Mouse (Mus musculus) forebrain, embryonic 13.5 days (tissue): ENCODE results near the gene Urb1. TPM values are rescaled to one million over a fixed set of nuclear protein-coding genes. Genes with fewer than 3 reads are reported as not detected.
A peak's percentile ranks its signal among the peaks of the same experiment; 100 is the strongest.

Experiments
- ATAC-seq: fragments of 200-750 bp; cut with Nextera tagmentation; 2 replicates; pipeline ENCODE4 v1.8.0; 2017
- H3K27ac ChIP-seq: fragments of 300-500 bp; sonication (generic); 2 replicates; pipeline ENCODE4 v1.5.1; 2015; ENCODE audit warnings: inconsistent platforms, mild to moderate bottlenecking, moderate library complexity
- H3K27me3 ChIP-seq: fragments of 300-500 bp; sonication (generic); 2 replicates; pipeline ENCODE4 v1.6.1; 2015; ENCODE audit warnings: mild to moderate bottlenecking, inconsistent platforms
- H3K36me3 ChIP-seq: fragments of 300-500 bp; sonication (generic); 2 replicates; pipeline ENCODE4 v1.6.1; 2015; ENCODE audit warnings: mild to moderate bottlenecking, inconsistent platforms; ENCODE audit not compliant: poor library complexity, severe bottlenecking
- H3K4me1 ChIP-seq: fragments of 300-500 bp; sonication (generic); 2 replicates; pipeline ENCODE4 v1.6.1; 2015; ENCODE audit warnings: inconsistent platforms
- H3K4me2 ChIP-seq: fragments of 300-500 bp; sonication (generic); 2 replicates; pipeline ENCODE4 v1.6.1; 2015; ENCODE audit warnings: inconsistent platforms, mild to moderate bottlenecking, moderate library complexity
- H3K4me3 ChIP-seq: fragments of 300-500 bp; sonication (generic); 2 replicates; pipeline ENCODE4 v1.5.1; 2015; ENCODE audit warnings: mild to moderate bottlenecking, inconsistent platforms
- H3K9ac ChIP-seq: fragments of 300-500 bp; sonication (generic); 2 replicates; pipeline ENCODE4 v1.6.1; 2015; ENCODE audit warnings: mild to moderate bottlenecking, inconsistent platforms
- H3K9me3 ChIP-seq: fragments of 300-500 bp; sonication (generic); replicated peaks from 2 replicates; pipeline ENCODE4 v1.6.1; 2016; ENCODE audit warnings: inconsistent platforms
- WGBS: fragments of 180-500 bp; shearing (Covaris S2); methylation state at CpG from one replicate; pipeline ENCODE4 v1.1.7; 2015; 5-methylcytosine and 5-hydroxymethylcytosine counted together
- polyA plus RNA-seq: library from polyadenylated mRNA; unstranded; fragments of >200 nt; fragmentation: Nextera tagmentation; extraction: Ambion mirVana; gene quantifications from 2 replicates; pipeline ENCODE4 v1.2.1, GENCODE M21; 2015

Gene Urb1
- polyA plus RNA-seq, 1 experiment from 2014 or later = 8.8 TPM

DNA sequence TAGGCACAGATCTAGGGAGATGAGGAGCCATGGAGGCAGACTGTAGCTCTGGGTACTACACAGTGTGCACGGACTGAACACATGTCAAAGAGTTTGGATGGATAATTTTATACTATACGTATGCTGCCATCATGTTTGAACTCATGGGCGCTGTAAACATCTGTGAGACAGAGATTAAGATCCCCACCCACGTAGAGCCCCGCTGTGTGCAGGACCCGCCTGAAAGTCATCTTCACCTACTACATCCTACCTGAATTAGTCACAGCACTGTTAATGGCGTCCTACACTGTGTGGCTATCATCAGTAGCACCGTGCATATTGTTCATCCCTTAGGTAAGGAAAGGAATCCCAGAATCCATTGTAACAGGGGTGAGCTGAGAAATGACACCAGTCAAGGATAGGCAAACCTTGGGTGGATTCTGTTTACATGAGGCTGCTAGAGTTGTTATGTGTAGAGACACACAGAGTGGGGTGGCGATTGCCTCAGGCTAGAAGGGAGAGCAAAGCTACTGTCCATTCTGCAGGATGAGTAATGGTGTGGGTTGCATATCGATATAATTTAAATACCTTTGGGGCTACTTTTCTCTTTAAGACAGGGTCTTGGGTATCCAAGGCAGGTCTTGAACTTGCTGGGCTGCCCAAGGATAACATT lies 12.2 kb upstream of the Urb1 start:
- Histone ChIP-seq H3K4me2 (no peak overlapping the region), H3K27me3 (no peaks in the 10 kb centered on the region), H3K27ac (no peak overlapping the region), H3K9ac (no peak overlapping the region), H3K36me3 (no peaks in the 10 kb centered on the region), H3K4me3 (no peak overlapping the region), H3K9me3 (no peaks in the 10 kb centered on the region), H3K4me1 (no peaks in the 10 kb centered on the region)
- no peak for ATAC-seq
- WGBS = 96% methylated on average over 10 of the region's 10 CpGs

DNA sequence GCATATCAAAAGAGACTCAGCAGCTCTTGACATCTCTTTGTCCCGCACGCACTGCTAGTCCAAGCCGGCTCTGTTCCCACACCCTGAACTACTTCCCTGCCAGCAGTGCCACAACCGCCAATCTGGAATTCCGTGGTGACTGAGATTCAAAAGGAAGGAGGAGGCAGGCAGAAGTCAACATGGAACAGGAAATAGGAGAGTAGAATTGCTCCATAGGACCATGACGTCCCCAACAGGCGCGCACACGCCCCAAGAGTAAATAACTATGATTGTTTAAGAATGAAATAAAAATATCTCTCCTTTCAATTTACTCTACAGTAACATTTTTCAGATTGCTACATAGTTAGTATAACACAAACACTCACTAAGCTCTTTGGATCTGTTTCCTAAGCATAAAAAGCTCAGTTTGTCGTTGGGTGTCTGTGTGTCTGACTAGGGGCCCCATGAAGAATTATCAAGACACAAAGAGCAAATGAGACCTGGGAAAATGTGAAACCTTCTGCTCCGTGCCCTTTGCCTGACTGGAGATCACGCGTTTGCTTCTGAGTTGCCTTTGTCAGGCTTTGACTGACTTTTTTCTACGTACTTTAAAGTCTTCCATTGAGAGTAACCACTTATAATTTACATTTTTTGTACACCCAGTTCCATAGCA lies 11.0 kb upstream of the Urb1 start:
- no peak overlapping the region for H3K27ac ChIP-seq
- H3K4me3 ChIP-seq = no peak overlapping the region
- no peaks in the 10 kb centered on the region for H3K36me3 ChIP-seq
- WGBS = 89% methylated on average over 14 of the region's 14 CpGs
- no peak overlapping the region for H3K9ac ChIP-seq
- no peaks in the 10 kb centered on the region for H3K9me3 ChIP-seq
- no peaks in the 10 kb centered on the region for H3K4me1 ChIP-seq
- ATAC-seq = no peak
- H3K4me2 ChIP-seq = no peak overlapping the region
- no peaks in the 10 kb centered on the region for H3K27me3 ChIP-seq

DNA sequence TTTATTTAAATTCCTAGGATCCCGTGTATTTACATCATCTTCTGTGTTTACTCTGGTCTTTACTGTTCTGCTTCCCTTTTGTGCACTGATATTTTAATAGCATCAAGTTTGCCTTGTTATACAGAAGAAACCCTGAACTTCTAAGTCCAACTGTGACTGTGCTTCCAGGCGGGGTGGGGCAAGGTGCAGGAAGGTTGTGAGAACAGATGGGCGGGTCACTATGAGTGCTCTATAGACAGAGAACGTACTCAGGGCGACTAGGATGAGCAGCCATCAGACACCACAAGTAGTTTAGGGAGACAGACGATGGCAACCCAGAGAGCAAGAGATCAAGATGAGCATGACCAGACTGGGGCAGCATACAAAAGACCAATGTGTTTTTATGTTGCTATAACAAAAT lies 10.1 kb upstream of the Urb1 start:
- no peak overlapping the region for H3K4me2 ChIP-seq
- H3K27me3 ChIP-seq = no peaks in the 10 kb centered on the region
- no peak overlapping the region for H3K9ac ChIP-seq
- 84% methylated on average over 6 of the region's 6 CpGs for WGBS
- no peaks in the 10 kb centered on the region for H3K4me1 ChIP-seq
- no peak overlapping the region for H3K27ac ChIP-seq
- no peaks in the 10 kb centered on the region for H3K36me3 ChIP-seq
- H3K9me3 ChIP-seq = no peaks in the 10 kb centered on the region
- no peak overlapping the region for H3K4me3 ChIP-seq
- ATAC-seq = no peak

DNA sequence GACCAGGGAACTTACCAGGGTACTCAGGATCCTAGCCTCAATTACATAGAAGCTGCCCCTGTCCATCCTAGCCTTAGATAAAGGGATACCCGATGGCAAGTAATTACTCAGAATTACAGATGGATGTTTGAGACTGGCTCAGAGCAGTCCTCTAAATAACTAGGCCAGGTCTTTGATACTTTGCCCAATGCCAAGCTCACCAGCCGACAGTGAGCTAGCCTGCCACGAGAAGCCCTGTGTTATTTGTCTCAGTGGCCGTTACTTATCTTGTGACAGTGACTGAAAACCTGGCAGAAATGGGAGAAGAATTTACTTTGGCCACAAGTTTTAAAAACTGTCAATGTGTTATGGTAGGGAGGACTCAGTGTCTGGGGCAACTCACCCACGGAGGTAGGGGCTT lies 1.9 kb upstream of the Urb1 start:
- no peak overlapping the region for H3K27ac ChIP-seq
- H3K9ac ChIP-seq = no peak overlapping the region
- WGBS = 86% methylated on average over 5 of the region's 5 CpGs
- no peak overlapping the region for H3K4me3 ChIP-seq
- ATAC-seq = no peak
- H3K36me3 ChIP-seq = no peaks in the 10 kb centered on the region; the same call in 1 of the 2 replicates
- H3K4me2 ChIP-seq = no peak overlapping the region
- H3K4me1 ChIP-seq = peaks cover 16% of the 10 kb centered on the region
- no peaks in the 10 kb centered on the region for H3K9me3 ChIP-seq
- H3K27me3 ChIP-seq = no peaks in the 10 kb centered on the region

DNA sequence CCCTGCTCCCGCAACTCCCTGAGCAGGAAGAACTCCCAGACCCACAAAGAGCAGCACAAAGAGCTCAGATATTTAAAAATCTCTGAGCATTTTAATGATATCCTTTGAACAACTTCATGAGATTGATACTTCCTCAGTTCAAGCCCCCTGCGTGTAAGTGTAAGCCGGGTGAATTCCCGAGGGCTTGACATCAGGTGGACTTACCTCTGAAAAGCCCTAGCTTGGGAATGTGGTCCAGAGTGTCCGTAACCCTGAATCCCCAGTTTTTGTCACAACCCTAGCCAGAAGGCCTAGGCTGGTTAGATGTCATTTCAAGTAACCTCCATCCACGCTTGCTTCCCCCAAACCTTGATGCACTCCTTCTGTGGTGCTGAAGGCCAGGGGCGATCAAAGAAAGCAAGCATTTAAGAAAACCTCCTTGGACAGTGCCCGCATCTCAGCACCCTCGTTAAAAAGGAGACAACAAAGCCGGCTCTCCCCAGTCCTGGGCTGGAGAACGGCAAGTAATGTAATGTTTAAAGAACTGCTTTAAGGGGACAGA lies 573 bp upstream of the Urb1 start:
- peak overlapping the region; percentile 81 for H3K4me2 ChIP-seq
- H3K4me1 ChIP-seq = peaks cover 16% of the 10 kb centered on the region
- WGBS = 43% methylated on average over 11 of the region's 11 CpGs
- ATAC-seq = peak; percentile 34; the same call in 1 of the 2 replicates
- no peaks in the 10 kb centered on the region; the same call in 1 of the 2 replicates for H3K36me3 ChIP-seq
- H3K4me3 ChIP-seq = peak overlapping the region; percentile 75
- peak overlapping the region; percentile 50 for H3K9ac ChIP-seq
- peak overlapping the region; percentile 52; the same call in 1 of the 2 replicates for H3K27ac ChIP-seq
- H3K27me3 ChIP-seq = no peaks in the 10 kb centered on the region
- no peaks in the 10 kb centered on the region for H3K9me3 ChIP-seq

DNA sequence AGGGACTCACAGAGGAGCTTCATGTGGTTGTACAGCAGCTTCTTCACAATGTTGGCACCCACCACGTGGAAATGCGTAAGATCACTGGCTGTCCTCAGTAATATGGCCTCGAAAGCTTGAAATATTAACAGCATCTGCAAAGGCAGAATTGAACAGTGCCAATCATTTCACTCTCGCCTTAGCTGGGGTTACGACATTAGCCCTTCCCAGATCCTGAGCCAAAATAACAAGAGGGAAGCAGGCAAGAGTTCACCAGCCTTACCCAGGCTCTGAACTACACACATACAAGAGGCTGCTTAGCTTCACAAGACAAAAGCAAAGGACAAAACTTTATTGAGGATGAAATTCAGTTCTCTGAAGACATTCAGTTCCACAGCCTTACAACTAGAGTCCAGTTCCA lies 5.7 kb downstream of the Urb1 start:
- ATAC-seq = no peak
- Histone ChIP-seq H3K4me3 (no peak overlapping the region), H3K27ac (no peak overlapping the region), H3K9me3 (no peaks in the 10 kb centered on the region), H3K9ac (no peak overlapping the region), H3K4me2 (no peak overlapping the region), H3K27me3 (no peaks in the 10 kb centered on the region), H3K4me1 (peaks cover 3% of the 10 kb centered on the region; the same call in 1 of the 2 replicates), H3K36me3 (peaks cover 50% of the 10 kb centered on the region)
- 96% methylated on average over 5 of the region's 5 CpGs for WGBS

DNA sequence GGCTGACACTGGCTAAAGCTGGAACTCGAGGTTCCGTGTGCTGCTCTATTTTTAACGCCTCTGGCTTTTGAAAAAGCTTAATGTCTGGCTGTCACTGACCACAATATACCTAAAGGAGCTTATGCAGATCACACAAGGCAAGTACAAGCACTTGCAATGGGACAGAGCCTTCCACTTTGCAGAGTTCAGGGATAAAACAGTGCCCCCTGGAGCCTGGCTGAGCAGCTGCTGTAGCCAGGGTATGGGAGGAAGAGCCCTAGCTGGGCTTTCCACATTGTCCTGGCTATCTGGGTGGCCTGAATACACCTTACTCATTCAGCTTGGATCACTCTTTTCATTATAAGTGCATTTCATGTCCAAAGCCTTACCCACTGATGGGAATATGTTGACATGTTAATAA lies 8.3 kb downstream of the Urb1 start:
- no peak overlapping the region for H3K9ac ChIP-seq
- no peak overlapping the region for H3K4me3 ChIP-seq
- no peak for ATAC-seq
- no peak overlapping the region for H3K4me2 ChIP-seq
- no peaks in the 10 kb centered on the region for H3K27me3 ChIP-seq
- H3K9me3 ChIP-seq = no peaks in the 10 kb centered on the region
- H3K4me1 ChIP-seq = no peaks in the 10 kb centered on the region
- H3K36me3 ChIP-seq = peaks cover 74% of the 10 kb centered on the region
- WGBS = 76% methylated on average over 3 of the region's 3 CpGs
- H3K27ac ChIP-seq = no peak overlapping the region

DNA sequence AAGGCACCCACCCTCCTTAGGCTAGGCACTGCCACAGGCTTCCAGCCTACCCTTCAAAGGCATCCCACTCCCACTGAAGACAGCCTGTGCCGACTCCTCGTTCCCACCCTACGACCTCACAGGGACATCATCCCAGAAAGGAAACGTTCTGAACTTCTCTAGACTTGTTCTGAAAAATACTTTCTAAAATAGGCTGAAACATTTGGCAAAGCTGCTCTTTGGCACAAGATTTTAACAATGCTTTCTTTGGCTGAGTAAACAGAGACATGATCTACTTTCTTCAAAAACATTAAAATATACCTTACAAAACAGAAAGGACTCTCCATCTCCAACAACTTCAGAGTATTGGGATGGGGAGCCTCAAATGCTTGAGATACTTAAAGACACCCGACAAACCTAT lies 9.0 kb downstream of the Urb1 start:
- no peak overlapping the region for H3K27ac ChIP-seq
- no peak for ATAC-seq
- 97% methylated on average over 5 of the region's 5 CpGs for WGBS

DNA sequence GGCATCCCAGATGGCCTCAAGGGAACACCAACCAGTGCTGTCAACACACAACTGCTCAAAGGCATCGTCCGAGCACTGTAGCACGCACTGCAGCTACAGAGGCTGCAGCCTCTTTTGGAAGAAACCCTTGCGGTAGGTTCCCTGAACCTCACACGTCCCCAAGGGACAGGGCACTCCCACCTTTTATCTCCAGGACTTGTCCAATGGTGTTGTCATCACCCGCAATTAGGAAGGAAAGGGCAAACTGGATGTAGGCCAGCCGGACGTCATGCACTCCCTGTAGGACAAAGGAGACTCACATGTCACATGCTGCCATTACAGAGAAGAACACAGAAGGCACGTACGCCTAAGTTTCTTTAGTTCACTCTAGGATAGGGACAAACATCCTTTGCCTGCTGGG lies 10.4 kb downstream of the Urb1 start:
- Histone ChIP-seq H3K36me3 (peaks cover 90% of the 10 kb centered on the region), H3K9me3 (no peaks in the 10 kb centered on the region), H3K4me1 (no peaks in the 10 kb centered on the region)

More for the DNA sequence above, 9.0 kb downstream of the Urb1 start:
- no peaks in the 10 kb centered on the region for H3K9me3 ChIP-seq
- no peaks in the 10 kb centered on the region for H3K27me3 ChIP-seq
- H3K4me2 ChIP-seq = no peak overlapping the region
- no peak overlapping the region for H3K9ac ChIP-seq
- peaks cover 81% of the 10 kb centered on the region for H3K36me3 ChIP-seq
- H3K4me1 ChIP-seq = no peaks in the 10 kb centered on the region
- H3K4me3 ChIP-seq = no peak overlapping the region

DNA sequence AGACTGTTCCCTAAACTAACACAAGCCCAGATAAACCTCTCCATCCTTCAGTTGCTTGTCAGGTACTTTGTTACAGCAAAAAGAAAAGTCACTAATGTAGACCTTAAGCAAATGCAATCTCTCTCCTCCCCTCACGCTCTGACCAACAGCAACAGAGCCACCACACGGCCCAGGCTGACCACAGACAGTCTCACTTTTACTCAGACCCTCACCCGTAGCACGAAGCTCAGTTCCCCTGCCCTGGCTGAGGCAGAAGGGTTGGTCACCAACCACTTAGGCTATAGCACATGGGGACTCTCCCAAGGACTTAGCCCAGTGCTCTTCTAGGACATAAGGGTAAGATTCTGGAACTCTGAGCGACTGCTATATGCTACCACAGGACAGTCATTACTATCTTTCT lies 11.4 kb downstream of the Urb1 start:
- Histone ChIP-seq H3K9ac (no peak overlapping the region), H3K36me3 (peaks cover 89% of the 10 kb centered on the region), H3K27me3 (no peaks in the 10 kb centered on the region), H3K27ac (no peak overlapping the region), H3K4me1 (no peaks in the 10 kb centered on the region), H3K4me3 (no peak overlapping the region), H3K4me2 (no peak overlapping the region), H3K9me3 (no peaks in the 10 kb centered on the region)
- 95% methylated on average over 5 of the region's 5 CpGs for WGBS
- no peak for ATAC-seq

More for the DNA sequence above, 10.4 kb downstream of the Urb1 start:
- Histone ChIP-seq H3K4me2 (no peak overlapping the region), H3K9ac (no peak overlapping the region), H3K27me3 (no peaks in the 10 kb centered on the region), H3K27ac (no peak overlapping the region), H3K4me3 (no peak overlapping the region)
- 82% methylated on average over 10 of the region's 10 CpGs for WGBS
- no peak for ATAC-seq

DNA sequence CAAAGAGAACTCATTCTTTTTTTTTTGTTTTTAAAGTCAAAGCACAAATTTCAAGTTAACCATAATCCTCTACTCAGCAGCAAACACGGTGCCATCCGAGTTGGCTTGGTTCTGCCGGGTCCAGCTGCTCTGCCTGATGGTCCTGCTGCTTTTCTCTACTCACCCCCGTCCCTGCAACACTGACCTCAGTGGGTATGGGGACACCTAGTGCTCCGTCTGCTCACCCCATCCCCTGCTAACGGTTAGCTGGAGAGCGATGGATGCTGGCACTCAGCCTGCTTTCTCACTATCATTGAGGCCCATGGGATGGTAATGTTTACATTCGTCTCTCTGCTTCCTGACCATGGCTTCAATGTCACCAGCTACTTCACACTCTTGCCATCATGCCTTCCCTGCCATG lies 11.8 kb downstream of the Urb1 start:
- 90% methylated on average over 8 of the region's 8 CpGs for WGBS
- peaks cover 90% of the 10 kb centered on the region for H3K36me3 ChIP-seq

DNA sequence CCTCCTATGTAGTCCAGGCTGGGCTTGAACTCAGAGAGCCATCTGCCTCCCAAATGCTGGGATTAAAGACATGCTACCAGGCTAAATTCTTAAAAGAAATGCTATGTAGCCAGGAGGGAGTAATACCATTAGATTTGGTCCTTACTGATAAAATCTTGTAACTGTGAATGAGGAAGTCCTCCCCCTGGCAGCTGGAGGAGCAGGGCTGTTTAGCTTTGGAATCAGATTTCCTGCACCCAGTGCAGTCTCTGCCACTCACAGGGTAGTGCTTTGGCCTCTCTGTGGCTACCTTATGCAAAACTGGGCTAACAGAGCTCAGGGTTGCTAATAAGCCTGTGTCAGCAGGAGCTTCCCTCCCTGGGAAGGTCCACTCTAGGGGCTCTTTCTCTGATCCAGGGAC lies 15.5 kb downstream of the Urb1 start:
- no peak for ATAC-seq
- no peak overlapping the region for H3K4me3 ChIP-seq
- H3K9ac ChIP-seq = no peak overlapping the region
- peaks cover 98% of the 10 kb centered on the region for H3K36me3 ChIP-seq
- H3K9me3 ChIP-seq = no peaks in the 10 kb centered on the region
- H3K27me3 ChIP-seq = no peaks in the 10 kb centered on the region
- H3K4me1 ChIP-seq = no peaks in the 10 kb centered on the region
- H3K4me2 ChIP-seq = no peak overlapping the region
- H3K27ac ChIP-seq = no peak overlapping the region

More for the DNA sequence above, 11.8 kb downstream of the Urb1 start:
- H3K4me3 ChIP-seq = no peak overlapping the region
- H3K27ac ChIP-seq = no peak overlapping the region
- H3K9ac ChIP-seq = no peak overlapping the region
- H3K27me3 ChIP-seq = no peaks in the 10 kb centered on the region
- no peaks in the 10 kb centered on the region for H3K4me1 ChIP-seq
- no peak overlapping the region for H3K4me2 ChIP-seq
- ATAC-seq = no peak
- H3K9me3 ChIP-seq = no peaks in the 10 kb centered on the region
